ENCODE assay signal across 19 mouse cellular contexts in the genomic region with DNA sequence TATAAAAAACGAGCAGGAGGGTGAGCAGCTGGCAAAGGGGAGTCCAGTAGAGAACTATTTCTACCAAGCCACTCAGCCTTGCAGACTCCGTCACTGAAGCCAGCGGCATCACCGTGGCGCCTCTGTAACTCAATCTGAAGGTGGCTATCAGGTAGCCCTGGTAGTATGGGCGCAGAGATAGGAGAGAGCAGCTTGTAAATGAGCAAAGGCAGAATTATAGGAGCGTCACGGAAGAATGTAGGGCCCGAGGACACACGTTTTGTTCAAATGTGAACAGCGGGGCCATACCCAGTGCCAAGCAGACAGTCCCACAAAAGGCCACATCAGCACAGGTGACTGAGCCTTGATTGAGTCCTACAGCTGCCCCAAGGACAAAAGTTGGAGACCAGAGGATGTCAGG.
"Had no signal": no experiment of that assay in that cellular context is flagged by ENCODE, and none has a peak within 500 bp of the region (broad histone marks: within the 10 kb centered on the region; RNA-seq: fewer than 3 reads in every experiment).

A gene (minus strand): TSS at position 101 of the 400 bp plus-strand sequence.

- DNase-seq: lung, adult 18-20 months; lung, embryonic 14.5 days; lung, postnatal 10 days; lung, postnatal 4 days; midbrain, embryonic 14.5 days; retina, postnatal 1 day; right cerebral cortex, adult 18-20 months; right cerebral cortex, postnatal 25 days; right cerebral cortex, postnatal 4 days; spleen, adult 18-20 months; thymus, adult 18-20 months; thymus, postnatal 14 days; thymus, postnatal 36 days had no signal

- H3K9ac ChIP-seq: liver, embryonic 14.5 days; lung, embryonic 14.5 days; midbrain, embryonic 12.5 days; neural tube, embryonic 13.5 days; neural tube, embryonic 15.5 days had no signal

- H3K4me1 ChIP-seq: midbrain, embryonic 12.5 days; neural tube, embryonic 13.5 days; neural tube, embryonic 15.5 days had no signal

- H3K9me3 ChIP-seq: midbrain, embryonic 10.5 days; midbrain, embryonic 12.5 days; neural tube, embryonic 13.5 days; neural tube, embryonic 15.5 days had no signal

- H3K4me3 ChIP-seq: midbrain, embryonic 10.5 days; midbrain, embryonic 12.5 days; myocyte; neural tube, embryonic 13.5 days; neural tube, embryonic 15.5 days had no signal

- H3K27me3 ChIP-seq: midbrain, embryonic 12.5 days; neural tube, embryonic 13.5 days; neural tube, embryonic 15.5 days had no signal

- H3K36me3 ChIP-seq: midbrain, embryonic 10.5 days; midbrain, embryonic 12.5 days; neural tube, embryonic 13.5 days; neural tube, embryonic 15.5 days had no signal

- H3K27ac ChIP-seq: liver, embryonic 14.5 days; midbrain, embryonic 10.5 days; midbrain, embryonic 12.5 days; neural tube, embryonic 13.5 days; neural tube, embryonic 15.5 days had no signal
